Mouse (Mus musculus): ENCODE measurements around the gene Vangl2.

Gene Vangl2

DNA sequence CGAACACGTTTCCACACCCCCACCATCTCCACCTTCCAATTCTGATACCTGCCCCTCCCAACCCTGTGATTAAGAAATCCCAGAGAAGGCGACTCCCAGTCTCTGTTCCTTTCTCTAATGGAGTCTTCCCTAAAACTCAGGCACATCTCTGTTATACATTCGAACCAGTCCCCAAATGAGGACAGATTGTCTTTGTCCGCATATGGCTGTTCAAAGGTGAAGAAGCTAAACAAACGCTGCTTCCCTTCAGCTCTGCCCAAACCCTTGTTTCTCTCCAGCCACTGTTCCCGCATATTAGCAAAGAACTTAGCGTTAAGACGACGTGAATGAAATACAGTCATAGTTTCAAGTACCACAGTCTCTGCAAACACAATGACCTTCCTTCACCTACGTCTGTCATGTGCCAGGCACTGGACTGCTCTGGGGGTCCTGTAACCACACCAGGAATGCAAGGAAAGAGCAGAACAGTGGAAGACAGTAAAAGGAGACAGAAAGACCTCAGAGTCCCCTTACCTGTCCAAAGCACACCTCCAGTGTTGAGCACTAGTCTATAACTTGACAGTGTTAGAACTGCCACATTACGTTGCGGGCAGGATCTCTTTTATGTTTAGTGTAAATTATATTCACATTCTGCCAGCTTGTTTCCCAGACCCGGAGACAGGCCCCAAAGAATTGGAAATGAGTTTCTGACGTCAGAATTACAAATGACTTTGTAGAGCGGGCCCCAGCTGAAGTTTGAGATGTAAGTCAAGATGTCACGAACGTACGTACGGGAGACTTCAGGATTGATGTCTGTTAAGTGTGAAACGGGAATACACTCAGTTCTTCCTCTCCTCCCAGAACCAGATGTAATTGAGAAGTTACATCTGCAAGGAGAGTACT, at the start of gene Vangl2:
TSS of gene Vangl2 (minus strand) at position 51 of the 882 bp plus-strand sequence.
- DNase-seq (ENCODE audit: low spot score): no peak

- no peak for DNase-seq (ENCODE audit: low spot score)
These were observed 49.7 kb upstream of the Vangl2 start for GRCm38 (mm10) chr1:172077981-172078380.

GRCm38 (mm10) chr1:172072604-172073003, 44.4 kb upstream of the Vangl2 start:
- DNase-seq (ENCODE audit: low spot score): no peak

- DNase-seq (ENCODE audit: low spot score): no peak
These were observed 43.3 kb upstream of the Vangl2 start for GRCm38 (mm10) chr1:172071556-172071955.

- DNase-seq (ENCODE audit: low spot score): no peak
These were observed 42.0 kb upstream of the Vangl2 start for GRCm38 (mm10) chr1:172070227-172070626.

DNA sequence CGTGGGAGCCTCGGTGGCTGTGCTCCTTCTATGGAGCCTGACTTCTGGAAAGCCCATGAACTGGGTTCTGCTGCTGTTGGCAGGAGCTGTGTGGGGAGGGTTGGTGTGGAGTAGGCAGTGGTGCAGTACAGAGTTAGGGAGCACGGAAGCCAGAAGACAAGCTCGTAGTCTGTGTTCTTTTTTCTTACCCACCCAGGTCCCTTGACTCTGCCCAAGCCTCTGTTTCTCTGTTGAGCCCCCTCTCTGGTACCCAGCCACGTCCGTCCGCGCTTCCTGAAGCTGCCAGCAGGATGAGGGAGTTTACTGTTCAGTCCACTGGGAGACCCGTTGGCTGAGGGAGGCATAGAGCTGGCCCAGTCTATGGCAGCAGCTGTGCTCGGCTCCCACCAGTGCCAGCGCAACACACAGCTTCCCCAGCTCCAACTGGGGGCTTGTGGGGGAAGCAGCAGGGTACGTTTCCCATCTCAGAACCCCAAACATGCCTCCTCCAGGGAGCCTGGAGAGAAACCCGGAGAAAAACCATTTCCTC, 36.4 kb upstream of the Vangl2 start:
- no peak for DNase-seq (ENCODE audit: low spot score)

- no peak for DNase-seq (ENCODE audit: low spot score)
These were observed 35.2 kb upstream of the Vangl2 start for GRCm38 (mm10) chr1:172063291-172064023.

- no peak for DNase-seq (ENCODE audit: low spot score)
These were observed 33.9 kb upstream of the Vangl2 start for GRCm38 (mm10) chr1:172062101-172062500.

GRCm38 (mm10) chr1:172061217-172061616, 33.0 kb upstream of the Vangl2 start:
- no peak for DNase-seq (ENCODE audit: low spot score)

- DNase-seq (ENCODE audit: low spot score): no peak
These were observed 32.4 kb upstream of the Vangl2 start for GRCm38 (mm10) chr1:172060659-172061058.

GRCm38 (mm10) chr1:172058874-172059273, 30.6 kb upstream of the Vangl2 start:
- no peak for DNase-seq (ENCODE audit: low spot score)

- no peak for DNase-seq (ENCODE audit: low spot score)
These were observed 30.1 kb upstream of the Vangl2 start for GRCm38 (mm10) chr1:172058321-172058720.

- no peak for DNase-seq (ENCODE audit: low spot score)
These were observed 29.3 kb upstream of the Vangl2 start, which contains the start of gene Nhlh1 for GRCm38 (mm10) chr1:172057491-172057921. Gene Nhlh1, minus strand, starts transcription at chr1:172057573.

- DNase-seq (ENCODE audit: low spot score): no peak
These were observed 28.0 kb upstream of the Vangl2 start for GRCm38 (mm10) chr1:172056251-172056650.

DNA sequence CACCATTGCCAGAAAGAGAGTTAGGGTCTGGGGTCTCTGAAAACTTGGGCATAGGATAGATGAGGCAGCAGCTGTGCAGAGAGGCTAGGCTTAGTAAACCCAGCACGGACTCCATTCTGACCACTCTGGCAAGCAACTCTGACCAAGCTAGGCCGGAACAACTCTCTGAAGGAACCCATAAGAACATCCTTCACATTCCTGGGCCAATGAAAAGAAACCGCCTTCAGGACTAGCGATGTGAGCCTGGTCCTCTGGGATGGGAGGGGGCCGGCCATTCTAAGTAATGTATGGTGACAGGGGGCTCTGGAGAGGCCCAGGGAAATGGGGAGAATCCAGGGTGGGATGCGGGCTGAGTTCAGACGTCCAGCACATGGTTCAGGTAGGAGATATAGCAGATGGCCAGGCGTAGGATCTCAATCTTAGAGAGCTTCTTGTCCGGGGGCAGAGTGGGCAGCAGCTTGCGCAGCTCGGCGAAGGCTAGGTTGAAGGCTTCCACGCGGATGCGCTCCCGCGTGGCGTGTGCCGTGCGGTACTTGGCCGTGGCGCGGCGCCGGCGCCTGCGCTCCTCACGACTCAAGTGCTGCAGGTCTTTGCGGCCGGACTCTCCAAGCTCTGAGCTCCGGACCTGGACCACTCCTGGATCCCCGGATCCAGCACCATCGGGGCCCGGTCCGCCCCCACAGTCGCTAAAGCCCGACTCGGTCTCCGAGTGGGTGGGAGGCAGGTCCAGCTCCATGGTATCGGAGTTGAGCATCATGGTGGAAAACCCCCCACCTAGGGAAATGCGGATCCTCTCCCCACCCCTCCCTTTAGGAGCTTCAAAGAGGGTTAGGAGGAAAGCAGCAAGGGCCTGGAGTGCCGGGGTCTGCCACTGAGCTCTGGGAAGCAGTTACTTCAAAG, 25.5 kb upstream of the Vangl2 start:
- DNase-seq (ENCODE audit: low spot score): no peak

GRCm38 (mm10) chr1:172052766-172053279, 24.6 kb upstream of the Vangl2 start:
- DNase-seq (ENCODE audit: low spot score): no peak

DNA sequence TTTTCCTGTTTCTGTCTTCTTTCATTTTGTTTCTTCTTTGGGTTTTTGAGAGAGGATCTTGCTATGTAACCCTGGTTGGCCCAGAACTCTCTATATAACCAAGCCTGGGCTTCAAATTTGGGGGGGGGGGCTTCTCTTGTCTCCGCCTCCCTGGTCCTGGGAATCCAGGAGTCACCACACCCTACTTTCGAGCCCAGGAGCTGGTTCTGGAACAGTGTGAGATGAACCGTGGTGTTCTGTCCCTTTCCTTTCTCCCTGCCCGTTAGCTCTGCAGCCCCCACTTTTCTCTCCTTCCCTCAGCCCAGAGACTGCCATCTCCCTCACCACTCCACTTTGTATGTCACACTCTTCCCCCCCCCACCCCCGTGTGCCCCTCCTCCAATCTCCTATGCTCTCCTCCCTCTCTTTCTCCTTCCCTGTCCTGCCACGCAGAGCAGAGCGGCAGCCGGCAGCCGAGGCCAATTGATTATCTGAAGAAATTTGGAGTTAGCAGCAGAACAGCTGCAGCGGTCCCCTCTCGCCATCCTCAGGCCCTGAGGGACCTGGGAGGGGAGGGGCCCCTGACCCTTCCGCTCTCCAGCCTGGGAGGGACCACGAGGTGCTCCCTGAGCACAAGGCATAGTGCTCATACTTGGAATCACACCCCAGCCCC, 21.0 kb upstream of the Vangl2 start:
- DNase-seq (ENCODE audit: low spot score): no peak

DNA sequence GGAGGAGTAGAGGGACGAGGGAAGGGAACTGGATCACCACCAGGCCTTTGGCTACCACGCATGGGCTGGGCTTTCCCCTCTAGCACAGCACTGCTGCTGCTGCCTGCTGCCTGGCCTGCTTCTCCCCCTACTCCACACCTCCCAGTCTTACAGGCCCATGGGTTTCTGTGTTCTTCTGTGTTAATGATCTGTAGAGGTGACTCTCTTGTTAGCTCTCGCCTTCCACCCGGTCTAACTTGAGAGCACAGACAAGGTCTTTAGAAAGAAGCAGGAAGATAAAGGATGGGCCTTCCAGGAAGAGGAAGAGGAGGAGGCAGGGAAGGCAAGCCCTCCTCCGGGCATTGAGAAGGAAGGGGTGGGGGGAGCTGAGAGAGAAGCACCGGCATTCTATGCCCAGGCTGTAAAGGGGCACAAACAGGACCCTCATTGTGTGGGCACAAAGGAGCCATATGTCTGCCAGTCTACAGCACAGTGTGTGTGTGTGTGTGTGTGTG, 20.0 kb upstream of the Vangl2 start:
- no peak for DNase-seq (ENCODE audit: low spot score)

GRCm38 (mm10) chr1:172046938-172047337, 18.7 kb upstream of the Vangl2 start:
- peak; percentile 57 for DNase-seq (ENCODE audit: low spot score)

DNA sequence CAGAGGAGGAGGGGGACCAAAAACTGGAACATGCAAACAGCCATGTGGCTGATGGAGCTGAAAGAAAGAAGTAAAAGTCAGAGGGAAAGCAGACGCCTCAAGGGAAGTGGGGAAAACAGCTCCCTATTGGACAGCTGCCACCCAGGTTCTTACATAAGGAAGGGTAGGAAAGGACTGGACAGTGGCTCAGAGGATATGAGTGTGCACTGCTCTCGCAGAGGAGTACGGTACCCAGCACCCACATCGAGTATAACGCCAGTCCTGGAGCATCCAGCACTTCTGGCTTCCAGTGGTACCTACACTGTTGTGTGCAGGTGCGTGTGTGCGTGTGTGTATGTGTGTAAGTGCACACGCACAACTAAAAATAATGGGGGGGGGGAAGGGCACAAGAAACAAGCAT, 18.2 kb upstream of the Vangl2 start:
- DNase-seq (ENCODE audit: low spot score): no peak

- no peak for DNase-seq (ENCODE audit: low spot score)
These were observed 1.7 kb upstream of the Vangl2 start for GRCm38 (mm10) chr1:172029914-172030313.

Data from urinary bladder, postnatal 25 days (tissue).